Mouse (Mus musculus) intestine, embryonic 16.5 days (tissue): ENCODE measurements around the gene Slc7a6os. TPM values are rescaled to one million over a fixed set of nuclear protein-coding genes. Genes with fewer than 3 reads are reported as not detected.
"Not testable (repeated sequence)": the region's sequence is repeated elsewhere in the genome, so short reads cannot be mapped to it uniquely, and the experiment has no call there.

Source experiments
- ATAC-seq: fragments of 200-750 bp; cut with Nextera tagmentation; 2 replicates; pipeline ENCODE4 v1.8.0; 2017; ENCODE audit warnings: moderate TSS enrichment, moderate library complexity
- H3K27ac ChIP-seq: fragments of 300-500 bp; sonication (generic); 2 replicates; pipeline ENCODE4 v1.5.1; 2014; ENCODE audit warnings: mild to moderate bottlenecking, low read length
- H3K27me3 ChIP-seq: fragments of 300-500 bp; sonication (generic); replicated peaks from 2 replicates; pipeline ENCODE4 v1.6.1; 2014; ENCODE audit warnings: low read length, control low read depth, mixed read lengths; ENCODE audit not compliant: control insufficient read depth, insufficient read depth
- H3K36me3 ChIP-seq: fragments of 300-500 bp; sonication (generic); 2 replicates; pipeline ENCODE4 v1.6.1; 2014; ENCODE audit warnings: low read length, control low read depth; ENCODE audit not compliant: control insufficient read depth, insufficient read depth
- H3K4me1 ChIP-seq: fragments of 300-500 bp; sonication (generic); 2 replicates; pipeline ENCODE4 v1.6.1; 2014; ENCODE audit warnings: low read length, control low read depth, mixed read lengths; ENCODE audit not compliant: control insufficient read depth, insufficient read depth
- H3K4me2 ChIP-seq: fragments of 300-500 bp; sonication (generic); 2 replicates; pipeline ENCODE4 v1.6.1; 2014; ENCODE audit warnings: low read depth, low read length, control low read depth
- H3K4me3 ChIP-seq: fragments of 300-500 bp; sonication (generic); 2 replicates; pipeline ENCODE4 v1.5.1; 2014; ENCODE audit warnings: mild to moderate bottlenecking, low read length
- H3K9ac ChIP-seq: fragments of 300-500 bp; sonication (generic); 2 replicates; pipeline ENCODE4 v1.6.1; 2014; ENCODE audit warnings: low read depth, low read length
- H3K9me3 ChIP-seq: fragments of 300-500 bp; sonication (generic); 2 replicates; pipeline ENCODE4 v1.6.1; 2016; ENCODE audit warnings: low read length, control low read depth; ENCODE audit not compliant: control insufficient read depth
- WGBS: fragments of 180-500 bp; shearing (Covaris S2); extraction: QIAGEN DNeasy Blood & Tissue Kit; methylation state at CpG from one replicate; pipeline ENCODE4 v1.1.7; 2014; 5-methylcytosine and 5-hydroxymethylcytosine counted together
- polyA plus RNA-seq: library from polyadenylated mRNA; unstranded; fragments of >200 nt; fragmentation: Nextera tagmentation; extraction: Ambion mirVana; gene quantifications from 2 replicates; pipeline ENCODE4 v1.2.1, GENCODE M21; 2015

The Slc7a6os gene
- polyA plus RNA-seq, 1 experiment from 2014 or later, result 29.3 TPM

- no peak overlapping the region for H3K27ac ChIP-seq
- H3K36me3 ChIP-seq, result 0 out of 2 replicates have a peak, but pooled peaks cover 5% of the 10 kb centered on the region
- no peak overlapping the region for H3K4me3 ChIP-seq
- no peak overlapping the region for H3K9ac ChIP-seq
- no peaks in the 10 kb centered on the region for H3K9me3 ChIP-seq
- no peaks in the 10 kb centered on the region for H3K27me3 ChIP-seq
- no peak for ATAC-seq
- H3K4me2 ChIP-seq, result no peak overlapping the region
- H3K4me1 ChIP-seq, result no peaks in the 10 kb centered on the region
- 92% methylated on average over 3 of the region's 3 CpGs for WGBS
Observed at GRCm38 (mm10) chr8:106219620-106220019, 8.9 kb upstream of the Slc7a6os start.

- no peak for ATAC-seq
- Histone ChIP-seq H3K36me3 (peaks cover 12% of the 10 kb centered on the region; the same call in 1 of the 2 replicates), H3K4me3 (no peak overlapping the region), H3K4me1 (peaks cover 8% of the 10 kb centered on the region), H3K27me3 (no peaks in the 10 kb centered on the region), H3K4me2 (no peak overlapping the region), H3K9ac (no peak overlapping the region), H3K9me3 (no peaks in the 10 kb centered on the region), H3K27ac (no peak overlapping the region)
- 90% methylated on average over 3 of the region's 3 CpGs for WGBS
Observed at GRCm38 (mm10) chr8:106213959-106214358, 3.2 kb upstream of the Slc7a6os start.

- H3K4me1 ChIP-seq, result peaks cover 8% of the 10 kb centered on the region
- H3K27me3 ChIP-seq, result no peaks in the 10 kb centered on the region
- H3K27ac ChIP-seq, result peak overlapping the region; percentile 97
- peak overlapping the region; percentile 94 for H3K9ac ChIP-seq
- no peaks in the 10 kb centered on the region for H3K9me3 ChIP-seq
- WGBS, result 4% methylated on average over 13 of the region's 13 CpGs
- H3K36me3 ChIP-seq, result peaks cover 12% of the 10 kb centered on the region; the same call in 1 of the 2 replicates
- peak overlapping the region; percentile 94 for H3K4me3 ChIP-seq
- no peak for ATAC-seq
- H3K4me2 ChIP-seq, result peak overlapping the region; percentile 60
Observed at GRCm38 (mm10) chr8:106211421-106211820, 686 bp upstream of the Slc7a6os start.

- peak; percentile 81 for ATAC-seq
- peaks cover 15% of the 10 kb centered on the region for H3K36me3 ChIP-seq
- H3K4me3 ChIP-seq, result peak overlapping the region; percentile 94
- H3K9me3 ChIP-seq, result no peaks in the 10 kb centered on the region
- peak overlapping the region; percentile 94 for H3K9ac ChIP-seq
- H3K27ac ChIP-seq, result peak overlapping the region; percentile 97
- peak overlapping the region; percentile 68 for H3K4me2 ChIP-seq
- under 1% methylated on average over 35 of the region's 35 CpGs for WGBS
- no peaks in the 10 kb centered on the region for H3K27me3 ChIP-seq
- peaks cover 8% of the 10 kb centered on the region for H3K4me1 ChIP-seq
Observed at GRCm38 (mm10) chr8:106210035-106210731, 552 bp downstream of the Slc7a6os start.

- not testable (repeated sequence) for H3K4me1 ChIP-seq, ATAC-seq, H3K27me3 ChIP-seq, H3K36me3 ChIP-seq, H3K4me2 ChIP-seq, H3K4me3 ChIP-seq, H3K27ac ChIP-seq, H3K9ac ChIP-seq, H3K9me3 ChIP-seq
- WGBS, result 80% methylated on average over 3 of the region's 3 CpGs
Observed at GRCm38 (mm10) chr8:106199596-106199995, 11.1 kb downstream of the Slc7a6os start.

GRCm38 (mm10) chr8:106198741-106199140, 12.0 kb downstream of the Slc7a6os start:
- H3K27me3 ChIP-seq, result no peaks in the 10 kb centered on the region
- ATAC-seq, result peak; percentile 52
- no peak overlapping the region for H3K4me2 ChIP-seq
- no peaks in the 10 kb centered on the region for H3K9me3 ChIP-seq
- no peak overlapping the region for H3K27ac ChIP-seq
- no peak overlapping the region for H3K9ac ChIP-seq
- H3K36me3 ChIP-seq, result peaks cover 9% of the 10 kb centered on the region
- no peaks in the 10 kb centered on the region for H3K4me1 ChIP-seq
- 12% methylated on average over 1 of the region's 1 CpGs for WGBS
- no peak overlapping the region for H3K4me3 ChIP-seq

GRCm38 (mm10) chr8:106194062-106194461, 16.7 kb downstream of the Slc7a6os start:
- no peak for ATAC-seq

GRCm38 (mm10) chr8:106193162-106193561, 17.6 kb downstream of the Slc7a6os start:
- Histone ChIP-seq H3K9me3 (no peaks in the 10 kb centered on the region), H3K4me3 (no peak overlapping the region), H3K9ac (no peak overlapping the region), H3K27ac (no peak overlapping the region), H3K27me3 (no peaks in the 10 kb centered on the region), H3K4me2 (no peak overlapping the region), H3K36me3 (0 out of 2 replicates have a peak, but pooled peaks cover 3% of the 10 kb centered on the region), H3K4me1 (no peaks in the 10 kb centered on the region)
- ATAC-seq, result no peak
- WGBS, result 85% methylated on average over 6 of the region's 6 CpGs

More at GRCm38 (mm10) chr8:106194062-106194461, 16.7 kb downstream of the Slc7a6os start:
- no peak overlapping the region for H3K4me3 ChIP-seq
- H3K27ac ChIP-seq, result no peak overlapping the region
- no peak overlapping the region for H3K9ac ChIP-seq
- H3K27me3 ChIP-seq, result no peaks in the 10 kb centered on the region
- WGBS, result 76% methylated on average over 5 of the region's 5 CpGs
- H3K4me1 ChIP-seq, result no peaks in the 10 kb centered on the region
- H3K4me2 ChIP-seq, result no peak overlapping the region
- H3K36me3 ChIP-seq, result 0 out of 2 replicates have a peak, but pooled peaks cover 3% of the 10 kb centered on the region
- no peaks in the 10 kb centered on the region for H3K9me3 ChIP-seq

- Histone ChIP-seq H3K36me3 (no peaks in the 10 kb centered on the region), H3K9ac (no peak overlapping the region), H3K4me2 (peak overlapping the region; percentile 25; the same call in 1 of the 2 replicates), H3K4me1 (no peaks in the 10 kb centered on the region), H3K27ac (no peak overlapping the region), H3K27me3 (no peaks in the 10 kb centered on the region), H3K9me3 (no peaks in the 10 kb centered on the region), H3K4me3 (no peak overlapping the region)
- 68% methylated on average over 5 of the region's 5 CpGs for WGBS
- peak; percentile 95 for ATAC-seq
Observed at GRCm38 (mm10) chr8:106191639-106192038, 19.1 kb downstream of the Slc7a6os start.
